Comparison of ENCODE assay signal across 9 mouse cellular contexts in the genomic region with DNA sequence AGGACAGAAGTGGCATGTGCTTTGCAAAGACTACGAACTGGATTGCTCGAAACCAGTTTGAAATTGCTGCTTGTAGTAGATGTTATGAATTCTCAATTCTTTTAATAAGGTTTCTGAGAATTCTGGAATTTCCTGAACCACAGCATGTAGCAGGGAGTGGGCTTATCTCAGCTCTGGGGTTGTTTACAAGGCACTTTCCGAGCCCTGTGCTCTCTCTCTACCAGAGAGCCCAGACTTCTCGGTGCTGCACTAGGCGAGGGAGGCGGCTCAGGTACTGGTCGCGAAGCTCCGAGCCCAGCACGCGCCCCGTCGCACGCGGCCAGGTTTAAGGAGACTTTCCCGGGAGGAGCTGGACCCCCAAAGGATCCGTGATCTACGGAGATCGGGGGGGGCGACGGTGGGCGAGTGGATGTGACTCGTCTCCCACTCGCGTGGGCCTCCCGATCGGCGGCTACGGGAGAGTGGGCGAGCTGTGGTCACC. TPM values are rescaled to one million over a fixed set of nuclear protein-coding genes. Genes with fewer than 3 reads are reported as not detected.
DNase-seq lines count a peak whose midpoint lies in the region; ATAC-seq lines count a peak whose summit lies in the region.
"Had no signal": no experiment of that assay in that cellular context is flagged by ENCODE, and none has a peak within 500 bp of the region (broad histone marks: within the 10 kb centered on the region; RNA-seq: fewer than 3 reads in every experiment).

No protein-coding gene starts in this region.

- peak overlapping the region; percentile 86 for H3K4me2 ChIP-seq in embryonic facial prominence, embryonic 13.5 days
- peak overlapping the region; percentile 87 for H3K4me2 ChIP-seq in intestine, embryonic 14.5 days (ENCODE audit: low read length)

- peak; percentile 44 for ATAC-seq in embryonic facial prominence, embryonic 13.5 days (ENCODE audit: insufficient number of reproducible peaks, insufficient read depth, low FRiP score, low TSS enrichment, low read depth)
- ATAC-seq in intestine, embryonic 14.5 days (replicated peaks; ENCODE audit: low FRiP score, low TSS enrichment, low read depth), result peak; percentile 56

- H3K27ac ChIP-seq in embryonic facial prominence, embryonic 13.5 days, result peak overlapping the region; percentile 92
- H3K27ac ChIP-seq in intestine, embryonic 14.5 days (ENCODE audit: low read depth), result peak overlapping the region; percentile 66
- H3K27ac ChIP-seq in midbrain, embryonic 10.5 days (replicated peaks), result peak overlapping the region; percentile 100

- peaks cover 16% of the 10 kb centered on the region for H3K4me1 ChIP-seq in embryonic facial prominence, embryonic 13.5 days
- peaks cover 10% of the 10 kb centered on the region for H3K4me1 ChIP-seq in intestine, embryonic 14.5 days (replicated peaks; ENCODE audit: control insufficient read depth, insufficient read depth, low read length)
- H3K4me1 ChIP-seq in midbrain, embryonic 10.5 days, result peaks cover 41% of the 10 kb centered on the region

- intact Hi-C loops in left cerebral cortex, postnatal 4 days (cut with DNase I), result no loop called here

- peak overlapping the region; percentile 86 for H3K4me3 ChIP-seq in embryonic facial prominence, embryonic 13.5 days
- peak overlapping the region; percentile 80 for H3K4me3 ChIP-seq in intestine, embryonic 14.5 days (ENCODE audit: low read depth, low read length)
- peak overlapping the region; percentile 91 for H3K4me3 ChIP-seq in midbrain, embryonic 10.5 days

- H3K9me3 ChIP-seq in embryonic facial prominence, embryonic 13.5 days, result no peaks in the 10 kb centered on the region
- no peaks in the 10 kb centered on the region for H3K9me3 ChIP-seq in intestine, embryonic 14.5 days (ENCODE audit: control insufficient read depth, low read length)
- H3K9me3 ChIP-seq in midbrain, embryonic 10.5 days (replicated peaks), result no peaks in the 10 kb centered on the region

- WGBS in embryonic facial prominence, embryonic 13.5 days, result 1% methylated on average over 30 of the region's 30 CpGs
- WGBS in intestine, embryonic 14.5 days, result 1% methylated on average over 28 of the region's 30 CpGs
- WGBS in midbrain, embryonic 10.5 days, result 3% methylated on average over 30 of the region's 30 CpGs

- H3K36me3 ChIP-seq in embryonic facial prominence, embryonic 13.5 days, result peaks cover 18% of the 10 kb centered on the region
- H3K36me3 ChIP-seq in intestine, embryonic 14.5 days (ENCODE audit: control insufficient read depth, insufficient read depth, low read length), result peaks cover 24% of the 10 kb centered on the region
- peaks cover 25% of the 10 kb centered on the region for H3K36me3 ChIP-seq in midbrain, embryonic 10.5 days

- no peaks in the 10 kb centered on the region for H3K27me3 ChIP-seq in embryonic facial prominence, embryonic 13.5 days
- H3K27me3 ChIP-seq in intestine, embryonic 14.5 days (replicated peaks; ENCODE audit: control insufficient read depth, insufficient read depth, low read length), result 0 out of 2 replicates have a peak, but pooled peaks cover 5% of the 10 kb centered on the region
- peaks cover 19% of the 10 kb centered on the region for H3K27me3 ChIP-seq in midbrain, embryonic 10.5 days (ENCODE audit: low read depth, poor library complexity, severe bottlenecking)

- DNase-seq in left cerebral cortex, adult 8-10 months (ENCODE audit: low spot score in 2 of 2), result peak; percentile 10 to 12
- DNase-seq in left cerebral cortex, postnatal 4 days, result no peak
- DNase-seq in NIH3T3 (ENCODE audit: low read depth) (peak; percentile 2), adipocyte (ENCODE audit: low spot score) (no peak)
- peak; percentile 84 for DNase-seq in intestine, embryonic 14.5 days (ENCODE audit: low spot score)
- peak; percentile 76 for DNase-seq in midbrain, embryonic 10.5 days (ENCODE audit: low spot score)
- DNase-seq in layer of hippocampus, postnatal 10 days (ENCODE audit: low spot score in 2 of 2), result no peak

- peak overlapping the region; percentile 99 for H3K9ac ChIP-seq in embryonic facial prominence, embryonic 13.5 days
- H3K9ac ChIP-seq in intestine, embryonic 14.5 days (ENCODE audit: low read length), result peak overlapping the region; percentile 98

RNA-seq across cellular contexts. Expression of gene Gpc5, which starts 51.9 kb away (rescaled TPM):
- 10 to 100 TPM; 32.4 to 37.0 (median 36.0) TPM for total RNA-seq in left cerebral cortex, adult 8-10 months (2022)
- total RNA-seq in left cerebral cortex, postnatal 4 days (2021), result 10 to 100 TPM; 26.6 to 31.1 TPM
- 1.2 and 1.5 TPM in 2 replicates for polyA plus RNA-seq in embryonic facial prominence, embryonic 13.5 days (2015; fragmentation: Nextera tagmentation; extraction: Ambion mirVana)
- polyA plus RNA-seq in intestine, embryonic 14.5 days (2014; fragmentation: Nextera tagmentation; extraction: Ambion mirVana), result 0.11 and 0.24 TPM in 2 replicates
- 0.30 and 0.83 TPM in 2 replicates for polyA plus RNA-seq in midbrain, embryonic 10.5 days (2016; fragmentation: Nextera tagmentation; extraction: Ambion mirVana)
- total RNA-seq in layer of hippocampus, postnatal 10 days (2021), result 10 to 100 TPM; 35.6 to 40.9 TPM
- polyA plus RNA-seq: large intestine, adult 2 months had no signal

Comparison
In these comparisons a context has a peak if more than half of its experiments do, and no peak if none do; other contexts are left out.
1. DNase-seq: peak in left cerebral cortex, adult 8-10 months (2 of 2), NIH3T3 (single experiment), intestine, embryonic 14.5 days (single experiment) and midbrain, embryonic 10.5 days (single experiment); none in left cerebral cortex, postnatal 4 days (single experiment), adipocyte (single experiment) and layer of hippocampus, postnatal 10 days (0 of 2).
2. Peak in every context shown above with its lines, with median percentiles within 50 percentile points of each other: H3K27ac ChIP-seq and H3K4me3 ChIP-seq.